Mouse (Mus musculus): ENCODE results near the gene Egfr. TPM values are rescaled to one million over a fixed set of nuclear protein-coding genes. Genes with fewer than 3 reads are reported as not detected.

The Egfr gene
- polyA plus RNA-seq, 1 experiment from 2014 or later, result 9.2 TPM

- Histone ChIP-seq H3K4me2 (no peak overlapping the region), H3K4me1 (ENCODE audit: insufficient read depth) (no peaks in the 10 kb centered on the region), H3K27ac (ENCODE audit: low read depth) (no peak overlapping the region), H3K27me3 (ENCODE audit: insufficient read depth, low read length) (no peaks in the 10 kb centered on the region), H3K4me3 (ENCODE audit: low read depth, low read length) (no peak overlapping the region), H3K36me3 (ENCODE audit: insufficient read depth) (no peaks in the 10 kb centered on the region), H3K9me3 (ENCODE audit: low read depth, low read length) (no peaks in the 10 kb centered on the region), H3K9ac (no peak overlapping the region)
- WGBS, result 86% methylated on average over 2 of the region's 2 CpGs
- TF ChIP-seq CTCF (IDR thresholded peaks at IDR 0.05; ENCODE audit: low read depth), result no peak
- ATAC-seq (ENCODE audit: insufficient read depth) (no peak), DNase-seq (no peak)
Measured at GRCm38 (mm10) chr11:16761184-16761583, 9.2 kb downstream of the Egfr start.

- H3K36me3 ChIP-seq (ENCODE audit: insufficient read depth), result no peaks in the 10 kb centered on the region
- no peak overlapping the region for H3K4me2 ChIP-seq
- no peak overlapping the region for H3K27ac ChIP-seq (ENCODE audit: low read depth)
- DNase-seq (peak; percentile 30), ATAC-seq (ENCODE audit: insufficient read depth) (no peak)
- H3K9me3 ChIP-seq (ENCODE audit: low read depth, low read length), result no peaks in the 10 kb centered on the region
- H3K27me3 ChIP-seq (ENCODE audit: insufficient read depth, low read length), result no peaks in the 10 kb centered on the region
- no peak overlapping the region for H3K9ac ChIP-seq
- H3K4me3 ChIP-seq (ENCODE audit: low read depth, low read length), result no peak overlapping the region
- TF ChIP-seq CTCF (IDR thresholded peaks at IDR 0.05; ENCODE audit: low read depth), result no peak
- 0 out of 2 replicates have a peak, but pooled peaks cover 7% of the 10 kb centered on the region for H3K4me1 ChIP-seq (ENCODE audit: insufficient read depth)
- WGBS, result 65% methylated on average over 9 of the region's 9 CpGs
Measured at GRCm38 (mm10) chr11:16766038-16766815, 14.2 kb downstream of the Egfr start.

GRCm38 (mm10) chr11:16767984-16768383 lies 16.0 kb downstream of the Egfr start:
- DNase-seq (no peak), ATAC-seq (ENCODE audit: insufficient read depth) (no peak)
- WGBS, result 63% methylated on average over 2 of the region's 2 CpGs
- Histone ChIP-seq H3K36me3 (ENCODE audit: insufficient read depth) (no peaks in the 10 kb centered on the region), H3K4me1 (ENCODE audit: insufficient read depth) (0 out of 2 replicates have a peak, but pooled peaks cover 11% of the 10 kb centered on the region), H3K9me3 (ENCODE audit: low read depth, low read length) (no peaks in the 10 kb centered on the region), H3K27me3 (ENCODE audit: insufficient read depth, low read length) (no peaks in the 10 kb centered on the region), H3K4me3 (ENCODE audit: low read depth, low read length) (no peak overlapping the region), H3K9ac (no peak overlapping the region), H3K4me2 (no peak overlapping the region), H3K27ac (ENCODE audit: low read depth) (no peak overlapping the region)
- TF ChIP-seq CTCF (IDR thresholded peaks at IDR 0.05; ENCODE audit: low read depth), result no peak

GRCm38 (mm10) chr11:16769276-16769675 lies 17.3 kb downstream of the Egfr start:
- Histone ChIP-seq H3K9ac (no peak overlapping the region), H3K27ac (ENCODE audit: low read depth) (no peak overlapping the region), H3K27me3 (ENCODE audit: insufficient read depth, low read length) (no peaks in the 10 kb centered on the region), H3K4me2 (no peak overlapping the region), H3K36me3 (ENCODE audit: insufficient read depth) (no peaks in the 10 kb centered on the region), H3K4me3 (ENCODE audit: low read depth, low read length) (no peak overlapping the region), H3K4me1 (ENCODE audit: insufficient read depth) (0 out of 2 replicates have a peak, but pooled peaks cover 11% of the 10 kb centered on the region), H3K9me3 (ENCODE audit: low read depth, low read length) (no peaks in the 10 kb centered on the region)
- ATAC-seq (ENCODE audit: insufficient read depth) (no peak), DNase-seq (no peak)
- TF ChIP-seq CTCF (IDR thresholded peaks at IDR 0.05; ENCODE audit: low read depth), result no peak
- 81% methylated on average over 4 of the region's 4 CpGs for WGBS

DNA sequence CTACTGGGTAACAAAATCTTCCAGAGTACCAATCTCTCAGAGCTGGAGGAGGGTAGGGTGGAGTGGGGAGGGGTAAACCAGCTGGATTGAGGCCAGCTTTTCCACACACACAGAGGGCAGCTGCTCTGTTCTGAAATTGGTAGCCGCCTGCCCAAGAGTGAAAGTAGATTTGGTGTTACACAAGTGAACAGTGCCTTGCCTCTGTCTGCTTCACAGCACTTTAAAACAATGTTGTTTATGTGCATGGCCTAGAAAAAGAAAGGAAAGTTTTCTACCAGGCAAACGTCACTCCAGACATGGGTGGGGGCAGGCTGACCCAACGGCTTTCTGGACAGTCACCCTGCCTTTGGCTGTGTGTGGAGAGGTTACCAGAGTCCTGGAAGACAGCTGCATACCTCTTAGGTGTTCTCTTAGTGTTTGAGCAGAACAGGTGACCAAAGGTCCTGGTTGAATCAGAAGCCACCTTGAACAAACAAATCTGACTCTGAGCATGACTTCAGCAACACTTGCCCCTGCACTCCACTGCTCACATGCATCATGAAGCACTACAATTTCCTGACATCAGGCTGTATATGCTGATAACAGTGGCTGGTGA lies 17.8 kb downstream of the Egfr start:
- 19% methylated on average over 3 of the region's 3 CpGs for WGBS
- no peaks in the 10 kb centered on the region for H3K27me3 ChIP-seq (ENCODE audit: insufficient read depth, low read length)
- peak overlapping the region; percentile 7; the same call in 1 of the 2 replicates for H3K4me2 ChIP-seq
- H3K9ac ChIP-seq, result no peak overlapping the region
- H3K27ac ChIP-seq (ENCODE audit: low read depth), result no peak overlapping the region
- H3K4me1 ChIP-seq (ENCODE audit: insufficient read depth), result 0 out of 2 replicates have a peak, but pooled peaks cover 11% of the 10 kb centered on the region
- H3K9me3 ChIP-seq (ENCODE audit: low read depth, low read length), result no peaks in the 10 kb centered on the region
- ATAC-seq (ENCODE audit: insufficient read depth), result peak; percentile 53; the same call in 1 of the 2 replicates
- TF ChIP-seq CTCF (IDR thresholded peaks at IDR 0.05; ENCODE audit: low read depth), result no peak
- no peak overlapping the region for H3K4me3 ChIP-seq (ENCODE audit: low read depth, low read length)
- H3K36me3 ChIP-seq (ENCODE audit: insufficient read depth), result no peaks in the 10 kb centered on the region
- peak; percentile 37 for DNase-seq

DNA sequence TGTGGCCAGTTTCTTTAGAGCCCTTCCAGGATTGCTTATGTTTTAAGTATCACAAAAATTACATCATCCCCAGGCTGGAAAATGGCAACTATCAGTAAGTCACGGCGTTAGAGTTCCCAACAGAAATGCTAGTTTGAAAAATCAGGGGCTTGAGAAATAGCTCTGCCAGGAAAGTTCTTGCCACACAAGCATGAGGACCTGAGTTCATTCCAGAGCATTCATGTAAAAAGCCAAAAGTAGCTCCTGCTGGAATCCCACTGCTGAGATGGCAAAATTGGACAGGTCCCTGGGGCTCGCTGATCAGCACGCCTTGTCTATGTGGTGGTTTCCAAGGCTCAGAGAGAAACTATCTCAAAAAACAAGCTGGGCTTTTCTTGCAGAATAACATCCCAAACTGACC lies 19.0 kb downstream of the Egfr start:
- Histone ChIP-seq H3K4me2 (no peak overlapping the region), H3K9ac (no peak overlapping the region), H3K4me3 (ENCODE audit: low read depth, low read length) (no peak overlapping the region), H3K4me1 (ENCODE audit: insufficient read depth) (0 out of 2 replicates have a peak, but pooled peaks cover 11% of the 10 kb centered on the region), H3K36me3 (ENCODE audit: insufficient read depth) (no peaks in the 10 kb centered on the region), H3K9me3 (ENCODE audit: low read depth, low read length) (no peaks in the 10 kb centered on the region), H3K27ac (ENCODE audit: low read depth) (no peak overlapping the region), H3K27me3 (ENCODE audit: insufficient read depth, low read length) (no peaks in the 10 kb centered on the region)
- TF ChIP-seq CTCF (IDR thresholded peaks at IDR 0.05; ENCODE audit: low read depth), result no peak
- no peak for ATAC-seq (ENCODE audit: insufficient read depth)
- DNase-seq, result no peak
- WGBS, result 62% methylated on average over 4 of the region's 4 CpGs

DNA sequence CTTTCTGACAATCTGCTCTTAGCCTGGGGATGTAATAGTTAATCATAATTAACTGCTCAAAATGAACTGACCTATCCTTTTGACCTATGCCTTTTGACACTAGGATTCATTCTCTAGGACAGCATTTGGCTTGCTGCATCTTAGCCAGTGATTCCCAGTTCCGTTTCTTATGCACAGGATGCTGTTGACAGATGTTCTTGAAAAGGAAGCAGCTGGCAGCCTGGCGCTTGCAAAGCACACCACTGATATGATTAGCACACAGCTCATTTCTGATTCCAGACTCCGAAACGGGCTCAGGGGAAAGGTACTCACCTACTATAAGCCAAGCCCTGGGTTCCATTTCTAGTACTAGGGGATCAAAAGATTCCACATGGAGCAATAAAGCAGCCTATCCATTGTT lies 20.7 kb downstream of the Egfr start:
- WGBS, result 28% methylated on average over 4 of the region's 4 CpGs
- Histone ChIP-seq H3K36me3 (ENCODE audit: insufficient read depth) (no peaks in the 10 kb centered on the region), H3K9me3 (ENCODE audit: low read depth, low read length) (no peaks in the 10 kb centered on the region), H3K4me1 (ENCODE audit: insufficient read depth) (0 out of 2 replicates have a peak, but pooled peaks cover 11% of the 10 kb centered on the region), H3K4me3 (ENCODE audit: low read depth, low read length) (no peak overlapping the region), H3K4me2 (no peak overlapping the region), H3K27ac (ENCODE audit: low read depth) (no peak overlapping the region), H3K9ac (no peak overlapping the region), H3K27me3 (ENCODE audit: insufficient read depth, low read length) (no peaks in the 10 kb centered on the region)
- no peak for TF ChIP-seq CTCF (IDR thresholded peaks at IDR 0.05; ENCODE audit: low read depth)
- peak; percentile 58 for DNase-seq
- ATAC-seq (ENCODE audit: insufficient read depth), result no peak
